Mouse (Mus musculus) R1 (cell line): ENCODE results near the gene Fntb.

Experiments
- DNase-seq: peaks from one replicate; pipeline ENCODE4 v3.0.0-alpha.2; 2018; ENCODE audit warnings: low read depth, low spot score

The Fntb gene

DNA sequence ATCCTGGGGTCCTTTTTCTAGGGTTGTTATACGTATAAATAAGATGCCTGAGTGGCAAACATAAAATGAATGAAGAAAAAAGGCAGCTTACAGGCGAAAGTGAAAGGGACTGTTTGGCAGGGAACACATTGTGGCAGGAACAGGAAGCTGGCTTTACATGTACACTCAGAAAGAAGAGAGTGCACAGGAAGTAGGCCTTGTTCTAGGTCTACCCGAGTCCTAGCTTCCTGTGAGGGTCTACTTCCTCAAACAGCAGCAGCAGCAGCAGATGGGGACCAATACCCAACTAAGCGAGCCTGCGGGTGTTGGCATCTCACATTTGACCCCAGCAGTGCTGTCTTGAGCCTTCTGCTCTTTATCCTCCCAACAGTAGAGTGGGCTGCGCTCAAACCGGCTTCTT is 121.4 kb downstream of the Fntb start:
- peak; percentile 55 for DNase-seq

GRCm38 (mm10) chr12:76887941-76888340 is 122.6 kb downstream of the Fntb start:
- DNase-seq = no peak

DNA sequence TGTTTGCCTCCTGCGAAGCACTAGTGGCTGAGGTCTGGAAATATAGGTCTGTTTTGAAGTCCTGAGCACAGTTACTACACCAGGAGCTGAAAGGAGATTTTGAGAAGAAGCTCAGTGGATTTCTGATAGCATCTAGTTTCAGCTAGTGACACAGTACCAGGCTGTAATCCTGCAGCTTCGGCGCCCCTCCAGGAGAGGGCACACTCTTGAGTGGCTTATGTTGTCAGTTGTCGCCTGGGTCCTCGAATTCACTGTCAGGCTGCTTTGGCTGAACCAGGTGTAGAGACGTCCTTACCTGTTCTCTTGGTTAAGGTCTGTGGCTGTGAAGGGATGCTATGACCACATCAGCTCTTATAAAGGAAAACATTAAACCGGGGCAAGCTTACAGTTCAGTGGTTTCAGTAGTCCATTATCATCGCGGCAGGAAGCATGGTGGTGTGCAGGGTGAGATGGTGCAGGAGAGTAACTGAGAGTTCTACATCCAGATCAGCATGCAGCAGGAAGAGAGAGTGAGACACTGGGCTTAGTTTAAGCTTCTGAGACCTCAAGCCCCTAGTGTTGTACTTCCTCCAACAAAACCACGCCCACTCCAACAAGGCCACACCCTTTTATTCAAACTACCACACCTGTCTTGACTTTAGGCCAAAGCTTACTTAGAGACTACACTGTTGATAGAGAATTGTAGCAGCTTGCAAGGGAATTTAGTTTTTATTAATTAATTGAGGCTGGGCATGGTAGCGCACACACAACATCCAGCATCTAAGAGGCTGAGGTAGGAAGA is 124.2 kb downstream of the Fntb start:
- peak; percentile 84 for DNase-seq

DNA sequence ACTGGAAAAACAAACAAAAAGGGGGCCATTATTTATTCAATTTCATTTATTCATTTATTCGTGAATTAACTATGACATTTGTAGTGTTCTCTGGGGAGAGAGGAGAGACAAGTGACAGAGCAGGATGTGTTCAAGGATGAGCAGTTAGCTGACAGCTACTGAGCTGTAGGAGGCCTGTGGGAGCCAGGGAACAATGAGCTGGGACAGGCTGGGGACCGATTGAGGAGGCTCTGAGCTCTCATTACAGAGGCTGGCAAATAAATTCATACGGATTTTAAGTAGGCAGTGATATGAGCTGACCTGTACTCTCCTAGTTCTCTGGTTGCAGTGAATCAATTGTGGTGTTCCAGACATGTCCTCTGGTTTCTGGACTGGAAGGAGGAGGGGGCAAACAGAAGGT is 125.8 kb downstream of the Fntb start:
- DNase-seq = no peak

DNA sequence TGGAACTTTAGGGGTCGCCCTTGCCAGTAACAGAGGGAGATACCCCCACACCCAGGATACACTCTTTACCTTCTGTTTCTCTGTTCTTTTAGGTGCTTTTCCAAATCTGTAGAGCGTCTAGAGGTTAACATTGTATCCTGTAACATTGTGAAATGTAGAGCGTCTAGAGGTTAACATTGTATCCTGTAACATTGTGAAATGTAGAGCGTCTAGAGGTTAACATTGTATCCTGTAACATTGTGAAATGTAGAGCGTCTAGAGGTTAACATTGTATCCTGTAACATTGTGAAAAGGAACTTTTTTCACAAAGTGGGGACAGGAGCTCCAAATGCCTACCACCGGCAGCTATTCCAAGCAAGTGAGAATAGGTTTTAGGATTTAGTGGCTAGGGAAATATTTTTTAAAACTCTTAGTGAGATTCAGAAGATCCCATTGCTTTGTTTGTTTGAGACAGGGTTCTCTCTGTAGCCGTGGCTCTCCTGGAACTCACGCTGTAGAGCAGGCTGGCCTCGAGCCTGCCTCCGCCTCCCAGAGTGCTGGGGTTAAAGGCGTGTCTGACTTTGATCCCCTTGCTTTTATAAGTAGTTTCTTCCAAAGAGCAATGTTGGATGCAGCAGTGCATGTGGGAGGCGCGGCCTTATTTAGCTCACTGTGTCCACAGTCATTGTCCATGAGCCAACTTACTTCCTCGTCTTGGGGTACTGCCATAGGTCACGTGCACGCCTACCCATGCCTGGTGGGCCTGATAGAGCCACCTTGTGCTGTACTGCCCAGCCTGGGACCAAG is 127.7 kb downstream of the Fntb start:
- DNase-seq = no peak

- DNase-seq = no peak
Observed at GRCm38 (mm10) chr12:76894792-76895559, 129.6 kb downstream of the Fntb start.

- DNase-seq = peak; percentile 95
Observed at GRCm38 (mm10) chr12:76895777-76896176, 130.4 kb downstream of the Fntb start.

GRCm38 (mm10) chr12:76896566-76896965 is 131.2 kb downstream of the Fntb start:
- DNase-seq = no peak

DNA sequence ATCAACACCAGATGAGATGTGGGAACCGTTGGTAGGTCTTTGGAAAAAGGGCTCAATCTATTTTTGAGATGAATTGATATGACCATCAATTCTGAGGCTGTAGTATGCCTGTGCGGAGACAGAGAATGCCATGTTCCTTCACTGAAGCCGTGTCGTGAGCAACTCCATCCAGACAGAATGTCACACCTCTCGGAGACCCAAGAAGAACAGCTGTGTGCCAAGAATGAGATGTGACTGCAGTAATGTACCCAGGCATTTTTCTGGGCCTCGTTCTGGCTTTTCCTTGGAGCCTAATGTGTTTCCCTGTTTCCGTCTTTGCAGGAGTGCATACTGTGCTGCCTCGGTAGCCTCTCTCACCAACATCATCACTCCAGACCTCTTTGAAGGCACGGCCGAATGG is 131.6 kb downstream of the Fntb start:
- no peak for DNase-seq

DNA sequence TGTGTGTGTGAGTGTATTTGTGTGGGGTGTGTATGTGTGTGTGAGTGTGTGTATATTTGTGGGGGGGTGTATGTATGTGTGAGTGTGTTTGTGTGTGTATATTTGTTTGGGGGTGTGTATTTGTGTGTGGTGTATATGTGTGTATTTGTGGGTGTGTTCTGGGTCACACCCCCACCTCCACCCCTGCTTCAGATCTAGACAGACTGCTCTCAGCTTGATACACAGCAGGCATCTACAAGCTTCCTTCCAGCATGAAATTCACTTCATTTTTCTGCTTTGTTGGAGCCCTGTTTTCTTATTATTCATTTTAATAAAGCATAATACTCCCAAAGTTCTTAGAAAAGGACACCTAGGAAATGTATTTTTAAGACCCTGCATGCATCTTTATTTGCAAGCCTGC is 132.8 kb downstream of the Fntb start:
- DNase-seq = no peak

- no peak for DNase-seq
Observed at GRCm38 (mm10) chr12:76899261-76899975, 134.0 kb downstream of the Fntb start.

- DNase-seq = peak; percentile 100
Observed at GRCm38 (mm10) chr12:76901508-76902294, 136.3 kb downstream of the Fntb start.

DNA sequence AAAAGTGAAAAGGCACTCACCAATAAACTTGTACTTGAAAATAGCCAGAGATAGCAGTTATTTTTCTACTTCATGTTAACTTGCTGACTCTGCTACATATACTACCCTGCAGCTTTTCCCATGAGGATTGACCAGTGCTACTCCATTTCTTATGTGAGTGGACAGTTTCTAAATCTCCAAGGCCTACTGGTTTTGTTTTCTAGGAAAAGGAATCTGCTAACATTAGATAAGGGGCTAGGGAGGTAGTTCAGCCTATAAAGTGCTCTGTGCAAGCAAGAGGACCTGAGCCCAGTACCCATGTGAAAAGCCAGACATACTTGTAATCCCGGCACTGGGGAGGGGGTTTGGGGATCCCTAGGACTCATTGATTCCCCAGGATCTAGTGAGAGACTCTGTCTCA is 140.9 kb downstream of the Fntb start:
- no peak for DNase-seq

DNA sequence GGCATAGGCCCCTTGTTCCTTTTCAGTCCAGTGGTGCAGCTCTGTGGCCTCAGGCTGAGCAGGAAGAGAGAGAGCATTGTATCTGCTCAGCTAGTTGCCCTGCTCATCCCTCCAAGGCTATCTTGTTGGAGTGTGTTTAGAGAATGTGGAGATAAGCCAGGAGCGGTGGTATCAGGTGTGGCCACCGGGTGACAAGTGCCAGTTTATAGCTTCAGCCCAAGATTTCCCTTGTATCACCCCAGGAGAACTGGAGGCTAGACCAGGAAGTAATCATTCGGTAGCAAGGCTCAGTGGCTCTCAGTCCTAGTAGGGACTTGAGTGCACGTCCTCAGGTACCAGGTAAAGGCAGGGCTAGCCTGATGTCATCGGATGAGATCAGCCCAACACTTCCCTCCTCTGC is 143.8 kb downstream of the Fntb start:
- DNase-seq = no peak

- peak; percentile 94 for DNase-seq
Observed at GRCm38 (mm10) chr12:76910258-76910940, 145.0 kb downstream of the Fntb start.

DNA sequence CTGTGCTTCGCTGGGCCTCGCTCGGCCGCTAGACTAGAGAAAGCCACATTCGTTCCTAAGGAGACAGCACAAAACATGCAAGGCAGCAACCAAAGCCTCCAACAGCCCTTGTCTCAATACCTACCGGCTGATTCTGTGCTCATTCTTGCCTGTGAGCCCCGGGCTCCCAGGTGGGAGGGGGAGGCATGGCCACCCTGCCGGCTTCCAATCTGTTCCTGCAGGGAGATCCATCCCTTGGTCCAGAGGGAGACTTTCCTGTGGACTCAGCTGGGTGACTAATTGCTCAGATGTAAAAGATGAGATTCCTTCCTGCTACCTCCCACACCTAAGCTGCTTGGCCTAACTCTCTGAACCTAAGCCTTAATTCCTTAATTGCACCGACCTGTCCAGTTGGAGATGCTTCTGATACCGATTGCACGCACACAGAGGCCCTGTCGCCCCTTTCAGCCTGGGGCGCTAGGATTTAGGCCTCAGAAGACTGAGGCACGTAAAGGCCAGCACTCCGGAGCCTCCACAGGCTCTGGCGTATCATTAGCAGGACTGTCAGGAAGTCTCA is 145.9 kb downstream of the Fntb start:
- DNase-seq = no peak

GRCm38 (mm10) chr12:76912193-76912592 is 146.8 kb downstream of the Fntb start:
- no peak for DNase-seq

DNA sequence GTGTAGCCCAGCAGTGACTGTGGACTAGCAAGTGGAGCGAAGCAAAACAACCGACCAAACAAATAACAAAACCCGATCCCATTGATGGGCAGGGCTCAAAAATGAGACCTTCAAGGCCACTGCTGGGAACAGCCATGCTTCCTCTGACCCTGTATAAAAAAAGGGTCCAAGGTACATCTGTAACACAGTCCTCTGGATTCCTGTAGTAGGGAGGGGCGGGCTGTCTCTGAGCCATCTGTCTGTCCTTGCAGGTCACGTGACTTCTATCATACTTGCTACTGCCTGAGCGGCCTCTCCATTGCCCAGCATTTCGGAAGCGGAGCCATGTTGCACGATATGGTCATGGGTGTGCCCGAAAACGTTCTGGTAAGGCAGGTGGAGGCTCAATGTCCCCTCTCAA is 150.8 kb downstream of the Fntb start:
- peak; percentile 80 for DNase-seq

DNA sequence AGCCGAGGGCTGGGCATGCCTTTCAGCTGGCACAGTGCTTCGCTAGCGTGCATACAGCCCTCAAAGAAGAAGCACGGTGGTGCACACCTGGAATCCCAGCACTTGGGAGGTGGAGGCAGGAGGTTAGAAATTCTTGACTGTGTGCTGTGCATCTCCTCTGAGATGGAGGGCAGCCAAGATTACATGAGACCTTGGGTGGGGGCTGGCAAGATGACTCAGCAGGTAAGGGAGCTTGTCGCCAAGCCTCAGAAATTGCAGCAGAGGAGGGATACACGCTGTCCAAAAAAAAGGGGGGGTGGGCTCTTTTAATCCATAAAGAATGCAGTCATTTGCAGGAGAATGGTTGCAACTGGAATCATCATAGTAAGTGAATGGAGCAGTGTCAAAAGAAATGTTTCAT is 152.7 kb downstream of the Fntb start:
- DNase-seq = no peak

- peak; percentile 85 for DNase-seq
Observed at GRCm38 (mm10) chr12:76918855-76919254, 153.5 kb downstream of the Fntb start.
